Comparison of ENCODE assay signal across 7 mouse cellular contexts in genomic region chr1:93668791-93669548, GRCm38 (mm10). TPM values are rescaled to one million over a fixed set of nuclear protein-coding genes. Genes with fewer than 3 reads are reported as not detected.
DNase-seq lines count a peak whose midpoint lies in the region; ATAC-seq and TF ChIP-seq lines count a peak whose summit lies in the region.

No protein-coding gene starts in this region.

- peak; percentile 50; the same call in 1 of the 2 replicates for TF ChIP-seq CTCF in spleen, adult 2 months (IDR thresholded peaks at IDR 0.05; ENCODE audit: extremely low read depth, insufficient read depth, insufficient read length, insufficient replicate concordance)

- H3K36me3 ChIP-seq in intestine, embryonic 16.5 days (ENCODE audit: control insufficient read depth, insufficient read depth, low read length) = no peaks in the 10 kb centered on the region
- no peaks in the 10 kb centered on the region for H3K36me3 ChIP-seq in limb, embryonic 15.5 days
- H3K36me3 ChIP-seq in midbrain, embryonic 16.5 days (ENCODE audit: control insufficient read depth, insufficient read depth, low read length) = no peaks in the 10 kb centered on the region
- H3K36me3 ChIP-seq in spleen, adult 2 months (ENCODE audit: control insufficient read depth, insufficient read depth, low read length) = no peaks in the 10 kb centered on the region

- no peaks in the 10 kb centered on the region for H3K9me3 ChIP-seq in intestine, embryonic 16.5 days (ENCODE audit: control insufficient read depth, low read length)
- H3K9me3 ChIP-seq in limb, embryonic 15.5 days = no peaks in the 10 kb centered on the region
- H3K9me3 ChIP-seq in midbrain, embryonic 16.5 days (replicated peaks; ENCODE audit: control insufficient read depth, low read length, poor library complexity, severe bottlenecking) = no peaks in the 10 kb centered on the region

- peaks cover 9% of the 10 kb centered on the region; the same call in 1 of the 2 replicates for H3K4me1 ChIP-seq in intestine, embryonic 16.5 days (ENCODE audit: control insufficient read depth, insufficient read depth, low read length)
- H3K4me1 ChIP-seq in limb, embryonic 15.5 days = peaks cover 9% of the 10 kb centered on the region
- H3K4me1 ChIP-seq in midbrain, embryonic 16.5 days (ENCODE audit: control insufficient read depth, insufficient read depth, low read length) = 0 out of 2 replicates have a peak, but pooled peaks cover 4% of the 10 kb centered on the region
- H3K4me1 ChIP-seq in spleen, adult 2 months (ENCODE audit: control insufficient read depth, insufficient read depth, insufficient read length) = peaks cover 3% of the 10 kb centered on the region; the same call in 1 of the 2 replicates

- H3K27me3 ChIP-seq in intestine, embryonic 16.5 days (replicated peaks; ENCODE audit: control insufficient read depth, insufficient read depth, low read length) = no peaks in the 10 kb centered on the region
- no peaks in the 10 kb centered on the region for H3K27me3 ChIP-seq in limb, embryonic 15.5 days
- H3K27me3 ChIP-seq in midbrain, embryonic 16.5 days (ENCODE audit: control insufficient read depth, insufficient read depth, low read depth, low read length) = no peaks in the 10 kb centered on the region
- H3K27me3 ChIP-seq in spleen, adult 2 months (ENCODE audit: control insufficient read depth, insufficient read depth, low read length) = no peaks in the 10 kb centered on the region

- peak overlapping the region; percentile 49 for H3K4me3 ChIP-seq in intestine, embryonic 16.5 days (ENCODE audit: low read length)
- peak overlapping the region; percentile 32 for H3K4me3 ChIP-seq in limb, embryonic 15.5 days
- H3K4me3 ChIP-seq in midbrain, embryonic 16.5 days (ENCODE audit: low read depth, low read length) = peak overlapping the region; percentile 38
- H3K4me3 ChIP-seq in spleen, adult 2 months (ENCODE audit: extremely low read depth, insufficient read depth, insufficient read length) = peak overlapping the region; percentile 55

- H3K27ac ChIP-seq in intestine, embryonic 16.5 days (ENCODE audit: low read length) = peak overlapping the region; percentile 74
- H3K27ac ChIP-seq in limb, embryonic 15.5 days = peak overlapping the region; percentile 28; the same call in 1 of the 2 replicates
- peak overlapping the region; percentile 77 for H3K27ac ChIP-seq in midbrain, embryonic 16.5 days (ENCODE audit: low read length)
- peak overlapping the region; percentile 39 for H3K27ac ChIP-seq in spleen, adult 2 months (ENCODE audit: insufficient read depth, low read length)

- TF ChIP-seq POLR2A in spleen, adult 2 months (IDR thresholded peaks at IDR 0.05; ENCODE audit: low read depth, low read length) = no peak

- peak overlapping the region; percentile 70 for H3K9ac ChIP-seq in intestine, embryonic 16.5 days (ENCODE audit: low read depth, low read length)
- peak overlapping the region; percentile 8; the same call in 1 of the 2 replicates for H3K9ac ChIP-seq in limb, embryonic 15.5 days
- H3K9ac ChIP-seq in midbrain, embryonic 16.5 days (ENCODE audit: low read depth, low read length) = peak overlapping the region; percentile 63

- ATAC-seq in granulocyte monocyte progenitor cell, adult 5-6 weeks (replicated peaks; ENCODE audit: poor library complexity, severe bottlenecking) = peak; percentile 92
- peak; percentile 84 for ATAC-seq in intestine, embryonic 16.5 days
- ATAC-seq in limb, embryonic 15.5 days (ENCODE audit: insufficient number of reproducible peaks, low FRiP score, low TSS enrichment, low read depth) = peak; percentile 73
- ATAC-seq in midbrain, embryonic 16.5 days = peak; percentile 90

- peak; percentile 89 for DNase-seq in adrenal gland, postnatal 10 days
- peak; percentile 56 for DNase-seq in embryo, embryonic 11.5 days (ENCODE audit: low read depth, low spot score)
- DNase-seq in spleen, adult 2 months (ENCODE audit: low read depth in 1 of 2, low spot score in 2 of 2) = peak; percentile 41 to 69

- WGBS in intestine, embryonic 16.5 days = 7% methylated on average over 17 of the region's 17 CpGs
- 14% methylated on average over 17 of the region's 17 CpGs for WGBS in limb, embryonic 15.5 days
- 10% methylated on average over 17 of the region's 17 CpGs for WGBS in midbrain, embryonic 16.5 days
- WGBS in spleen, adult 2 months = 9% methylated on average over 17 of the region's 17 CpGs

- peak overlapping the region; percentile 79 for H3K4me2 ChIP-seq in intestine, embryonic 16.5 days (ENCODE audit: low read depth, low read length)
- H3K4me2 ChIP-seq in limb, embryonic 15.5 days = peak overlapping the region; percentile 55
- peak overlapping the region; percentile 68 for H3K4me2 ChIP-seq in midbrain, embryonic 16.5 days (ENCODE audit: low read length)

RNA-seq across cellular contexts. Expression of gene Stk25, which starts 10.5 kb away (rescaled TPM):
- 100 to 1,000 TPM; 112 to 134 TPM for total RNA-seq in adrenal gland, postnatal 10 days (2021)
- total RNA-seq in granulocyte monocyte progenitor cell, adult 5-6 weeks (2014; fragmentation: Nextera tagmentation) = 53.5 and 65.0 TPM in 2 replicates
- total RNA-seq in granulocyte monocyte progenitor cell, adult 5-6 weeks (2017) = 30.9 and 38.5 TPM in 2 replicates
- 164 and 171 TPM in 2 replicates for polyA plus RNA-seq in intestine, embryonic 16.5 days (2015; fragmentation: Nextera tagmentation; extraction: Ambion mirVana)
- polyA plus RNA-seq in limb, embryonic 15.5 days (2015; fragmentation: Nextera tagmentation; extraction: Ambion mirVana) = 176 and 200 TPM in 2 replicates
- 347 and 394 TPM in 2 replicates for polyA plus RNA-seq in midbrain, embryonic 16.5 days (2015; fragmentation: Nextera tagmentation; extraction: Ambion mirVana)
- polyA plus RNA-seq in spleen, adult 2 months (2012; rRNA removed) = 63.2 and 65.6 TPM in 2 replicates

RNA-seq across cellular contexts. Expression of gene Bok, which starts 16.5 kb away (rescaled TPM):
- total RNA-seq in adrenal gland, postnatal 10 days (2021) = 10 to 100 TPM; 17.4 to 21.0 TPM
- 0.43 and 0.60 TPM in 2 replicates for total RNA-seq in granulocyte monocyte progenitor cell, adult 5-6 weeks (2014; fragmentation: Nextera tagmentation)
- total RNA-seq in granulocyte monocyte progenitor cell, adult 5-6 weeks (2017) = 0.26 and 0.43 TPM in 2 replicates
- 44.7 and 53.0 TPM in 2 replicates for polyA plus RNA-seq in intestine, embryonic 16.5 days (2015; fragmentation: Nextera tagmentation; extraction: Ambion mirVana)
- polyA plus RNA-seq in limb, embryonic 15.5 days (2015; fragmentation: Nextera tagmentation; extraction: Ambion mirVana) = 40.5 and 48.4 TPM in 2 replicates
- 99.0 and 102 TPM in 2 replicates for polyA plus RNA-seq in midbrain, embryonic 16.5 days (2015; fragmentation: Nextera tagmentation; extraction: Ambion mirVana)
- 37.2 and 43.6 TPM in 2 replicates for polyA plus RNA-seq in spleen, adult 2 months (2012; rRNA removed)

Comparison
In these comparisons a context has a peak if more than half of its experiments do, and no peak if none do; other contexts are left out.
1. Peak in every context shown above with its lines: DNase-seq, ATAC-seq, H3K4me3 ChIP-seq and H3K27ac ChIP-seq.
2. H3K9ac ChIP-seq: peak in every context shown above with its lines; median percentile 70 in intestine, embryonic 16.5 days; 63 in midbrain, embryonic 16.5 days; 8 in limb, embryonic 15.5 days.